In genomic region chr11:103285951-103286350, GRCm38 (mm10) we compare ENCODE assay signal across 9 mouse cellular contexts. TPM values are rescaled to one million over a fixed set of nuclear protein-coding genes. Genes with fewer than 3 reads are reported as not detected.
DNase-seq lines count a peak whose midpoint lies in the region; ATAC-seq and TF ChIP-seq lines count a peak whose summit lies in the region.
"Had no signal": no experiment of that assay in that cellular context is flagged by ENCODE, and none has a peak within 500 bp of the region (broad histone marks: within the 10 kb centered on the region; RNA-seq: fewer than 3 reads in every experiment).

No protein-coding gene starts in this region.

- H3K36me3 ChIP-seq in E14TG2a.4 (ENCODE audit: insufficient read depth, low read length): no peaks in the 10 kb centered on the region
- H3K36me3 ChIP-seq in heart, embryonic 16.5 days (ENCODE audit: control insufficient read depth, insufficient read depth): no peaks in the 10 kb centered on the region
- no peaks in the 10 kb centered on the region for H3K36me3 ChIP-seq in liver, embryonic 12.5 days

- WGBS in heart, embryonic 16.5 days: 28% methylated on average over 6 of the region's 6 CpGs
- WGBS in liver, embryonic 12.5 days (ENCODE audit: insufficient replicate concordance): 44% methylated on average over 5 of the region's 6 CpGs

- peak; percentile 18 for DNase-seq in adrenal gland, postnatal 25 days
- DNase-seq in adrenal gland, adult 8-10 months: no peak
- DNase-seq in urinary bladder, postnatal 36 days (ENCODE audit: low spot score in 2 of 2): no peak
- DNase-seq in thymus, postnatal 25 days: no peak
- no peak for DNase-seq in urinary bladder, postnatal 14 days (ENCODE audit: low spot score)

- peaks cover 6% of the 10 kb centered on the region for H3K4me1 ChIP-seq in E14TG2a.4 (replicated peaks; ENCODE audit: low read depth, low read length)
- peaks cover 3% of the 10 kb centered on the region; the same call in 1 of the 2 replicates for H3K4me1 ChIP-seq in heart, embryonic 16.5 days (ENCODE audit: control insufficient read depth, insufficient read depth, low read length)
- peaks cover 19% of the 10 kb centered on the region for H3K4me1 ChIP-seq in liver, embryonic 12.5 days

- no peak overlapping the region for H3K27ac ChIP-seq in heart, embryonic 16.5 days (ENCODE audit: low read length)
- 0 out of 2 replicates have a peak overlapping the region, but pooled peaks have one; percentile 20 for H3K27ac ChIP-seq in liver, embryonic 12.5 days

- peaks cover 26% of the 10 kb centered on the region for H3K27me3 ChIP-seq in E14TG2a.4 (ENCODE audit: insufficient read depth, low read length)
- H3K27me3 ChIP-seq in heart, embryonic 16.5 days (ENCODE audit: control insufficient read depth, insufficient read depth, low read length): no peaks in the 10 kb centered on the region
- peaks cover 21% of the 10 kb centered on the region; the same call in 1 of the 2 replicates for H3K27me3 ChIP-seq in liver, embryonic 12.5 days (replicated peaks)

- ATAC-seq in heart, embryonic 16.5 days (replicated peaks; ENCODE audit: extremely low read depth, insufficient read depth, low FRiP score): peak; percentile 59
- no peak for ATAC-seq in liver, embryonic 12.5 days

- no peak for TF ChIP-seq CTCF in E14TG2a.4 (conservative IDR thresholded peaks at IDR 0.05; ENCODE audit: low read length)

- no peak overlapping the region for H3K9ac ChIP-seq in heart, embryonic 16.5 days (ENCODE audit: low read length)
- H3K9ac ChIP-seq in liver, embryonic 12.5 days: no peak overlapping the region

- H3K4me3 ChIP-seq in E14TG2a.4 (replicated peaks; ENCODE audit: low read length): peak overlapping the region; percentile 48
- H3K4me3 ChIP-seq in heart, embryonic 16.5 days (ENCODE audit: low read length): no peak overlapping the region
- H3K4me3 ChIP-seq in liver, embryonic 12.5 days: no peak overlapping the region
- H3K4me3 ChIP-seq: erythroblast, embryonic 14.5 days had no signal

- H3K4me2 ChIP-seq in heart, embryonic 16.5 days (ENCODE audit: low read depth, low read length): no peak overlapping the region
- H3K4me2 ChIP-seq in liver, embryonic 12.5 days: no peak overlapping the region

- no peaks in the 10 kb centered on the region for H3K9me3 ChIP-seq in E14TG2a.4 (ENCODE audit: low read length)
- no peaks in the 10 kb centered on the region for H3K9me3 ChIP-seq in heart, embryonic 16.5 days (replicated peaks; ENCODE audit: control insufficient read depth, low read length)
- H3K9me3 ChIP-seq in liver, embryonic 12.5 days (replicated peaks): no peaks in the 10 kb centered on the region

RNA-seq across cellular contexts. Expression of gene Map3k14, which starts 18.7 kb away (rescaled TPM):
- 7.0 TPM in 2 replicates for total RNA-seq in adrenal gland, postnatal 25 days (2021)
- 10 to 100 TPM in 1 of 4 experiments, 1 to 10 TPM in 3; 7.1 to 11.8 (median 9.0) TPM for total RNA-seq in adrenal gland, adult 8-10 months (2022)
- 3.0 and 4.8 TPM in 2 replicates for polyA plus RNA-seq in heart, embryonic 16.5 days (2015; fragmentation: Nextera tagmentation; extraction: Ambion mirVana)
- polyA plus RNA-seq in liver, embryonic 12.5 days (2016; fragmentation: Nextera tagmentation; extraction: Ambion mirVana): 0.84 and 0.93 TPM in 2 replicates
